Mouse (Mus musculus): ENCODE measurements around the gene Tymp.

Tymp gene

GRCm38 (mm10) chr15:89376957-89377356, at the start of gene Tymp:
TSS of gene Tymp (minus strand) at chr15:89377039.
- no peak for DNase-seq (ENCODE audit: low spot score)

GRCm38 (mm10) chr15:89425711-89426121, 48.9 kb upstream of the Tymp start, which contains the start of gene Cpt1b:
TSS of gene Cpt1b (minus strand) at chr15:89425863.
- DNase-seq (ENCODE audit: low spot score), result no peak

DNA sequence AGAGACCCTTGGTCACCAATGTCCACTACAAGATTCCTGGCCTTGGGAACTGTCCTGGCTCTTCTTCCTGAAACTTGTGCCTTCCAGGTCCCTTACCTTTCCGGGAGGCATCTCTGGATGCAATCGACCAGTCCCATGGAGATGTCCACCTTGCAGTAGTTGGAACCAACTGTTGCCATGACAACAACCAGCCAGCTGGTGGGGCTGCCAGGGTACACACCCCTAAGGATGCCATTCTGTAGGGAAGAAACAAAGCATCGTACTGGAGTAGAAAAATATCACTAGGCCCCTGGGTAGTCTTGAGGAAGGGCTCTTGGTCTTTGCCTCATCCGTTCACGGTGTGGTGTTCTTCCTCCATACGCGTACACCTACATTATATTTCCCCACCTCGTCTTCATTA, 47.8 kb upstream of the Tymp start:
- no peak for DNase-seq (ENCODE audit: low spot score)

- no peak for DNase-seq (ENCODE audit: low spot score)
Observed at GRCm38 (mm10) chr15:89421938-89422337, 45.1 kb upstream of the Tymp start.

DNA sequence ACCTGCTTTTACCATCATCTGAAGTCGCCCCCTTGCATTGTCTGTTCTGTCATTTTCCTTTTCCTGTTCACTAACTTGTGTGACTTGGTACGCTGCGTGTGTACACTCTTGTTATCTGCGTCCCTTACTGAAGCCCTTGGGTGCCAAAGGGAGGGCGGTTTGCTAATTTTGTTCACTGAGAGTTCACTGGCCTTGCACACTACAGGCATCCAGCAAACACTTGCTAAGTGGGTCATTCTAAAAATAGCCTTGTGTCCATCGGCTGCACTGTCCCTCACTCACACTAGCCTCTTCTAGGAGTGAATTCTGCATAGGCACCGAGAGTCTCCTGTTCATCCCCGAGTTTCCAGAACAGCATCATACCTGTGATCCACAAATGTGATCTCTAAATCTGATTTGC, 38.4 kb upstream of the Tymp start:
- DNase-seq (ENCODE audit: low spot score), result no peak

DNA sequence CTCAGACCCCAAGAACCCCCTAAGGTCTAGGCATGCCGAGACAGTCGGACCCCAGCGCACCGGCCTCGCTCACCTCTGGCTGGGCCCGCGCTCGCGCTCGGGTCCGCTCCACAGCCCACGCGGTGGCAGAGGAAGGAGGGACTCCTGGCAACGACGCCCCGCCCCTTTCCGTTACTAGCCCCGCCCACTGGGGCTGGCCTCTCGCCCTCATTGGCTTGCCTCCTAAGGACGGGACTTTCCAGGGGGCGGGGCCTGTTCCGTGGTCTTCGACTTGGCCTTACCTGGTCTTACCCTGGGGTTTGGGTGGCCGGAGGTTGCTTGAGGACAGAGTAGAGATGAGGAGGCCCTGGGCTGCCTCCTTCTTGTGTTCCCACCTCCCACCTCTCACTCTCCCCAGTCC, 33.3 kb upstream of the Tymp start, which contains the start of gene Syce3:
Syce3 (minus strand) TSS at position 386 of the 400 bp plus-strand sequence.
- no peak for DNase-seq (ENCODE audit: low spot score)

DNA sequence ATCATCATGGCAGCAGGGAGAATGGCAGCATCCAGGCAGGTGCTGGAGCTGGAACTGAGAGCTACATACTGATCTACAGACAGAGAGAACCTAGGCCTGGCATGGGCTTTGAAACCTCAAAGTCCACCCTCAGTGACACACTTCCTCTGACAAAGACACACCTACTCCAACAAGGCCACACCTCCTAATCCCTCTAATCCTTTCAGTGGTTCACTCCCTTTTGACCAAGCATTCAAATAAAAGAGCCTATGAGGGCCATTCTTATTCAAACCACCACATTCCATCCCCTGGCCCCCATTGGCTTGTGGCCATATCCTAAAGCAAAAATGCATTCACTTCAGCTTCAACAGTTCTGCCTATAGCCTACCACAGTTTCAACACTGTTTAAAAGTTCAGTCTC, 29.9 kb upstream of the Tymp start:
- no peak for DNase-seq (ENCODE audit: low spot score)

DNA sequence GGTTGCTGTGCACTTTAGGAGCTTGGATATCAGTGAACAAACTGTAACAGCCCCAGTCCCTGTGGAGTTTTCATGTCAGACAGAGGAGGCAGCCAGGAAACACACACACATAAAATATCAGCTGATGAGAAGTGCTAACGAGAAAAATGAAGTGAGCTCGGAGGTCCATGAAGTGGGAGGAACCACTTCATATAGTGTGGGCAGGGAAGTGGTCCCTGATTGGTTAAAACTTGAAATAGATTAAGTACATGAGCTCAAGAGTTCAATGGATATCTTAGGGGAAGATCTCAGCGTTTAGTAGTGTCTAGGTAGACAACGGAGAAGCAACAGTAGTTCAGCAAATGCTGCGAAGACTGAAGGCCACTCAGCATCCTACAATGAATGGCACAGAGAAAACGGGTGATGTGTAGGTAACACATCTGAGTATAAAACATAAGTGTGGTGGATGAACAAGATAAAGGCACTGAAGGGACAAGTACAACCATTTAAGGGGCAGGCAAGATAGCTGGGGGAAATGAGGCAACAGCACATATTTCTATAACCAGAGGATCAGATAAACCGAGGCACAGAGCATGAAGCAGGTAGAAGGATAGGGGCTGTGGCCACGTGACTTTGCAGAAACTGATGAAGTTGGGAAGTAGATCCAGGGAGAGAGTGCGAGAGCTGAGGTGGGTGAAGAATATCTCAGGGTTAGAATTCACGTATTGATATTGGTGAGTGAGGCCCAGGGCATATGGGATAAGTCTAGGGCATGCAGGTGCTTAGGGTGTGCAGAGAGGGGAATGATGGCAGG, 28.2 kb upstream of the Tymp start:
- DNase-seq (ENCODE audit: low spot score), result no peak

DNA sequence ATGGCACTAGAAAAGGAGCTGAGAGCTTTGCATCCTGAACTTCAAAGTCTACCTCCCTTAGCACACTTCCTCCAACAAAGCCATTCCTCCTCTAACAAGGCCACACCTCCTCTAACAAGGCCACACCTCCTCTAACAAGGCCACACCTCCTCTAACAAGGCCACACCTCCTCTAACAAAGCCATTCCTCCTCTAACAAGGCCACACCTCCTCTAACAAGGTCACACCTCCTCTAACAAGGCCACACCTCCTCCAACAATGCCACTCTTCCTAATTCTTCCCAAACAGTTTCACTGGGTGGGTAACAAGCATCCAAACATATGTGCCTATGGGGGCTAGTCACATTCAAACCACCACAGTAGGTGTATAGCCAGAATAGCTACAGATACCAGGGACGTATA, 25.6 kb upstream of the Tymp start:
- no peak for DNase-seq (ENCODE audit: low spot score)

GRCm38 (mm10) chr15:89399716-89400115, 22.9 kb upstream of the Tymp start:
- no peak for DNase-seq (ENCODE audit: low spot score)

- no peak for DNase-seq (ENCODE audit: low spot score)
Observed at GRCm38 (mm10) chr15:89398146-89398545, 21.3 kb upstream of the Tymp start.

GRCm38 (mm10) chr15:89396883-89397282, 20.0 kb upstream of the Tymp start:
- no peak for DNase-seq (ENCODE audit: low spot score)

DNA sequence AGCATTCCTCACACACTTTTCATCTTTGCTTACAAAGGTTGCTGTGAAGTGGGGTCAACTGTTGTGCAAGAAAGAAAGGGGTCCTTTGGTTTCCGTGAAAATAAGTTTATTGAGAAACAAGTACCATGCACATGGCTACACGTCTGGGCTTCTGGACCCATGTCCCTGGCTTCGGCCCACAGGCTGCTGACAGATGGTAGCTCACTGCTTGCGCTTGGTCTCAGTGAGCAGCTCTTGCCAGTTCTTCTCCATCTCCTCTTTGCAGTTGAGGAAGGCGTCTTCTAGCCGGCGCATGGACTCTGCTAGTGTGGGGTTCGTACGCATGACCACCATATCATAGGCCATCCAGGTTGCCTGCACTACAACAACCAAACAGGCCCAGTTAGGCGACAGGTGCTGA, 13.2 kb upstream of the Tymp start:
- DNase-seq (ENCODE audit: low spot score), result no peak

GRCm38 (mm10) chr15:89387127-89387526, 10.3 kb upstream of the Tymp start:
- DNase-seq (ENCODE audit: low spot score), result no peak

- DNase-seq (ENCODE audit: low spot score), result no peak
Observed at GRCm38 (mm10) chr15:89384617-89385016, 7.8 kb upstream of the Tymp start, which contains the start of gene Klhdc7b. TSS of gene Klhdc7b (plus strand) at chr15:89384917.

DNA sequence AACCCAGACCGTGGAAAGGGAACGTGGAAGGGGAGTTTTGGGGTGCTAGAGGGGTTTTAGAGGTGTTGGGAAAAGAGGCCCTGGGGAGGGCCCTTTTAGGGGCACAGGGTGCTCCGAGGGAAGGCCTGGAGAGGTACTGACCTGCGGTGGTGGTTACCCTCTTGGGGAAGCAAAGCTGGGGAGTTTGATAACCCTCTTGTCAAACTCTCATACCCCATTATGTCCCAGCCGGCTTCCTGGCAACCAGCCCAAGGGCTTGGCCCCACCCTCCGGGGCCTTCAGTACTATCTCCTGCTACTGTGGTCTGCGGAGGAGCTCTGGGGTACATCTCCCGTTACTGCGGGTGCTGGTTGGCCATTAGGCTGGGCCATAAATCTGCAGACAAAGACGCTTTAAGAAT, 2.6 kb upstream of the Tymp start:
- DNase-seq (ENCODE audit: low spot score), result no peak

- peak; percentile 32 for DNase-seq (ENCODE audit: low spot score)
Observed at GRCm38 (mm10) chr15:89378831-89379401, 2.1 kb upstream of the Tymp start, which contains the start of gene Odf3b. TSS of gene Odf3b (minus strand) at chr15:89379282.

DNA sequence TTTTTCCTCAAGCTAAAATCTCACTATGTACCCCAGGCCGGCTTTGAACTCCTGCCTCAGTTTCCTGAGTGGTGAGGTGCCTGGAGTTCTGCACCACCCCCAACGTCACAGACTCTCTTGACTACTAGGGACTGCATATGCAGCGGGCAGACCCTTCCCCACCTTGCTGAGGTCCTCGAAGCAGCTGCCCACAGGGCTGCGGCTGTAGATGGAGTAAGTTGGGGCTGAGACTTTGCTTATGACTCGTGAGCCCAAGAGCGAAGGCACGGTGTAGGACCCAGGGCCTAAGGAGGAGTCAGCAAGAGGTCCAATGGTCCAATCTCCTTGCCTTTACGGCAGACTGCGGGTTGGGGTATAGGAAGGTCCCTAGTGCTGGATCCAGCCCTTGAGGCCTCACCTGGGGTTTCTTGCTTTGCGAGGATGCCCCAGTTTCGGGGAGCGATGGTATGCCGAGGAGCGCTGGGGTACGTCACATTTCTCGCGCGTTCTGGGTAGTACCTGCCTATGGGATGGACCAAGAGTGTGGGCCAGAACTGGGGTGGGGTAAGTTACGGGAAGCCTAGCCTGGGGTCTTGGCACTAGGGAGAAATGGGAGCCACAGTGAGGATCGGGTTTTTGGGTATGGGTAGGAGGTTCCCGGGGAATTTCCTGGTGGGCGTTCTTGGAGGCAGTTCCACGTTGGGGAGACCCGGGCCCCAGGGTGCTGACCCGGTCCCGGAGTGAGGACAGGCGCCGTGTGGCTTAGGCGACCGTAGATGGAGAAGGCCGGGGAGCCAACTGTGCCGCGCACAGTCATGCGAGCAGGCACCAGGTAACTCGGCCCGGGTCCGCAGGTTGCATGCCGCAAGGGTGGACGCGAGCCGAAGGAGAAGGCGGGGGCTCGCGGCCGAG, 1.3 kb upstream of the Tymp start:
- DNase-seq (ENCODE audit: low spot score), result no peak

DNA sequence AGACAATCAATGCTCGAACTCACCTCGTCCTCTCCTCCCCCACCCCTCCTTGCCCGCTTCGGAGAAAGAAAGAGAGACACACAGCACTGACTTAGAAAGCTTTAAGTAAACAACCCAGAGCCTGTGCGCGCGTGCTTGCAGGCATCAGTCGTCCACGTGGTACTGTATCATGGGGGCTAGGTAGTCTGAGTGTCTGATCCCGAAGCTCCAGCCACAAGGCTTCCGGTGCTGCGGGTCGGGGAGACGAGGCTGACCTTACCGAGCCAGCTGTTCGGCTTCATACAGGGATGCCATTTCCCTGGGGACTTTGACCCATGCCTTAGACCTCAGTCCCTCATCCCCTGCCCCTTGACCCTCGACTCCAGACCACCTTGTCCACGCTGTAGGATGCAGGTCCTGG, 523 bp upstream of the Tymp start:
- DNase-seq (ENCODE audit: low spot score), result no peak

DNA sequence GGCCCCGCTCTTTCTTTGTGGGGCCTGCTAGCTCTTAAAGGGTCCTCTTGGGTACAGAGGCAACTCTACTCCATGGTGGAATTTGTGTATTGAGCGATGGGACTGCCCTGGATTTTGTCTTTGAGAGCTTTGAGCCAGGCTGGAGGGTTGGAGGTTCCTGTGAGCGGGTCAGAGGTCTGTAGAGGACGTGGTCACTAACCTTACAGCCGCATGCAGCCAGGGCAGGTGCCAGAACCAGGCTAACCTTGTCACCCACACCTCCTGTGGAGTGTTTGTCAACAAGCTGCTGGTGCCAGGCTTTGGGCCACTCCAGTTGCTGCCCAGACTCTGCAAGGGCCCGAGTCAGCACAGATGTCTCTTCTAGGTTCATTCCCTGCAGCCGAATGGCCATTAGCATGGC, 799 bp downstream of the Tymp start:
- no peak for DNase-seq (ENCODE audit: low spot score)

DNA sequence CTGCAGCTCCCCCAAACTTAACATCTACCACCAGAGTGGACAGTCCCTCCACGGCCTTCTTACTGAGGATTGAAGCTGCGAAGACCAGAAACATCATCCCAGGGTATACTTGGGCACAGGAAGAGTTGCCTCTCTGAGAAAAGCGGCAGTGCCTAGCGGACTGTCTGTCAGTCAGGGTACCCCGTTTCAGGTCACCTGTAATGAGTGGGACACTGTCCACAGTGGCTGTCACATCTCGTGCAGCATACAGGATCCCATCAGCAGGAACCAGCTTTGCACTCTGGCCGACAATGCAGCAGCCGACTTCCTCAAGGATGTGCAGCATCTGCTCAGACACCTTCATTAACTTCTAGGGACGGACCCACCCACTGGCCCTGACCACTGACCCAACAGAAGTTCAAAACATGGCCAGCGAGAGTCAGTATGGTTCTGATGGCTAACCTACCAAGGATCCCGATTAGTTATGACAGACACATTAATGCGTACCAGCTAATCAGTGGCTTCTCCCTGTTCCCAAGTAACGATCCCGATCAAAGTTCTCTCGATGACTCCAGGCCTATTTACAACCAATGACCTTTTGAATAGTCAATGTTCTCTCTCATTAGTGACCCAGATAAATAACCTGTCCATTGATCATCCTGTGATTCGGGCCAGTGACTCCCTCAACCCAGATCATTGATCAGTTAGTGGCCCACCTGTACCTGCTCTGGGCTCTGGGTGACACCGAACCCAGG, 1.9 kb downstream of the Tymp start:
- DNase-seq (ENCODE audit: low spot score), result no peak

GRCm38 (mm10) chr15:89374340-89374739, 2.5 kb downstream of the Tymp start:
- DNase-seq (ENCODE audit: low spot score), result no peak

All from ovary, postnatal 14 days (tissue).